In the genomic region with DNA sequence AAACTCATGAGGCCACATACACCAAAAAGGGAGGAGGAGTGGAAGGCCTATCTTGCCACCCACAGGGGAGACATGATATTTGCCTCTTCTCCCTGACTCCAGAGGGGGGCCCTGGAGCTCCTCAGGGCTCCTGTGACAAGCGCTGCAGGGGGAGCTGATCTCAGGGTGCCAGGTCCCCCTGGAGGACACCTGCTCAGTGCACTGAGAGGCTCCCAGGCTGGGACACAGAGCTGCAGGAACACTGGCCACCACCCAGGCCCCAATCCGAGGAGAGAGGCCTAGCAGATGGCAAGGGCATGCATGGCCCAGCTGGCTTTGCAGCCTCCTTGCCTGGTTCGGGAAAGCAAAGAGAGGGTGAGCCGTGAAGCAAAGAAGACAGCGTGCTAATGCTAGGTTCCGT, we compare ENCODE assay signal across 13 mouse cellular contexts. TPM values are rescaled to one million over a fixed set of nuclear protein-coding genes. Genes with fewer than 3 reads are reported as not detected.
A peak's percentile ranks its signal among the peaks of the same experiment; 100 is the strongest.
DNase-seq lines count a peak whose midpoint lies in the region; ATAC-seq and TF ChIP-seq lines count a peak whose summit lies in the region.
"Had no signal": no experiment of that assay in that cellular context is flagged by ENCODE, and none has a peak within 500 bp of the region (broad histone marks: within the 10 kb centered on the region; RNA-seq: fewer than 3 reads in every experiment).

No protein-coding gene starts in this region.

- 0 out of 2 replicates have a peak overlapping the region, but pooled peaks have one; percentile 20 for H3K27ac ChIP-seq in hindbrain, postnatal 0 days
- no peak overlapping the region for H3K27ac ChIP-seq in hindbrain, embryonic 14.5 days
- peak overlapping the region; percentile 43; the same call in 1 of the 2 replicates for H3K27ac ChIP-seq in liver, embryonic 13.5 days
- H3K27ac ChIP-seq in kidney, embryonic 16.5 days (ENCODE audit: low read length), result no peak overlapping the region

- ATAC-seq in hindbrain, postnatal 0 days, result no peak
- ATAC-seq in hindbrain, embryonic 14.5 days (ENCODE audit: low FRiP score), result no peak
- ATAC-seq in liver, embryonic 13.5 days (ENCODE audit: low read depth), result peak; percentile 42
- ATAC-seq in kidney, embryonic 16.5 days (ENCODE audit: low FRiP score, low TSS enrichment), result no peak
- no peak for ATAC-seq in CD4-positive, CD25-positive, alpha-beta regulatory T cell, adult 4 months

- no peak for TF ChIP-seq CTCF in hindbrain, postnatal 0 days (IDR thresholded peaks at IDR 0.05; ENCODE audit: low read depth)

- 41% methylated on average over 6 of the region's 6 CpGs for WGBS in hindbrain, postnatal 0 days
- WGBS in hindbrain, embryonic 14.5 days, result 66% methylated on average over 6 of the region's 6 CpGs
- 69% methylated on average over 6 of the region's 6 CpGs for WGBS in liver, embryonic 13.5 days (ENCODE audit: insufficient replicate concordance)
- 61% methylated on average over 6 of the region's 6 CpGs for WGBS in kidney, embryonic 16.5 days

- H3K9me3 ChIP-seq in hindbrain, postnatal 0 days (ENCODE audit: low read length), result no peaks in the 10 kb centered on the region
- H3K9me3 ChIP-seq in hindbrain, embryonic 14.5 days (ENCODE audit: control insufficient read depth, low read length), result no peaks in the 10 kb centered on the region
- H3K9me3 ChIP-seq in liver, embryonic 13.5 days (replicated peaks), result no peaks in the 10 kb centered on the region
- H3K9me3 ChIP-seq in kidney, embryonic 16.5 days (ENCODE audit: low read length), result no peaks in the 10 kb centered on the region
- H3K9me3 ChIP-seq: megakaryocyte, embryonic 14.5 days had no signal

- DNase-seq in hindbrain, postnatal 0 days (ENCODE audit: low spot score), result no peak
- no peak for DNase-seq in hindbrain, embryonic 14.5 days (ENCODE audit: low spot score)
- peak; percentile 87 to 91 for DNase-seq in cerebellum, adult 18-20 months
- peak; percentile 82 to 84 for DNase-seq in cerebellum, postnatal 14 days
- no peak for DNase-seq in liver, embryonic 13.5 days
- no peak for DNase-seq in kidney, adult 9 months
- DNase-seq: embryo, embryonic 11 days; kidney, postnatal 25 days; lung, adult 2 months had no signal

- peaks cover 10% of the 10 kb centered on the region; the same call in 1 of the 2 replicates for H3K4me1 ChIP-seq in hindbrain, postnatal 0 days (ENCODE audit: insufficient read depth, low read length)
- H3K4me1 ChIP-seq in hindbrain, embryonic 14.5 days (replicated peaks; ENCODE audit: control insufficient read depth, insufficient read depth, low read length), result no peaks in the 10 kb centered on the region
- peaks cover 93% of the 10 kb centered on the region for H3K4me1 ChIP-seq in liver, embryonic 13.5 days (replicated peaks)
- peaks cover 6% of the 10 kb centered on the region; the same call in 1 of the 2 replicates for H3K4me1 ChIP-seq in kidney, embryonic 16.5 days (ENCODE audit: insufficient read depth, low read length)

- H3K36me3 ChIP-seq in hindbrain, postnatal 0 days (ENCODE audit: insufficient read depth, low read length), result no peaks in the 10 kb centered on the region
- H3K36me3 ChIP-seq in hindbrain, embryonic 14.5 days (replicated peaks; ENCODE audit: control insufficient read depth, insufficient read depth), result no peaks in the 10 kb centered on the region
- peaks cover 73% of the 10 kb centered on the region for H3K36me3 ChIP-seq in liver, embryonic 13.5 days
- H3K36me3 ChIP-seq in kidney, embryonic 16.5 days (ENCODE audit: insufficient read depth, low read length), result no peaks in the 10 kb centered on the region

- no peaks in the 10 kb centered on the region for H3K27me3 ChIP-seq in hindbrain, postnatal 0 days (ENCODE audit: insufficient read depth, low read length)
- H3K27me3 ChIP-seq in hindbrain, embryonic 14.5 days (ENCODE audit: control insufficient read depth, insufficient read depth, low read length), result no peaks in the 10 kb centered on the region
- no peaks in the 10 kb centered on the region for H3K27me3 ChIP-seq in liver, embryonic 13.5 days
- H3K27me3 ChIP-seq in kidney, embryonic 16.5 days (ENCODE audit: insufficient read depth, low read length), result no peaks in the 10 kb centered on the region

- H3K4me2 ChIP-seq in hindbrain, postnatal 0 days (ENCODE audit: low read depth, low read length), result no peak overlapping the region
- H3K4me2 ChIP-seq in hindbrain, embryonic 14.5 days (replicated peaks), result no peak overlapping the region
- H3K4me2 ChIP-seq in liver, embryonic 13.5 days, result peak overlapping the region; percentile 15
- no peak overlapping the region for H3K4me2 ChIP-seq in kidney, embryonic 16.5 days (replicated peaks; ENCODE audit: low read depth, low read length)

- no peak overlapping the region for H3K4me3 ChIP-seq in hindbrain, postnatal 0 days (ENCODE audit: low read length)
- H3K4me3 ChIP-seq in hindbrain, embryonic 14.5 days (replicated peaks; ENCODE audit: low read length), result no peak overlapping the region
- H3K4me3 ChIP-seq in liver, embryonic 13.5 days (replicated peaks), result no peak overlapping the region
- H3K4me3 ChIP-seq in kidney, embryonic 16.5 days (ENCODE audit: low read length), result no peak overlapping the region
- H3K4me3 ChIP-seq: megakaryocyte, embryonic 14.5 days; myocyte had no signal

- no peak overlapping the region for H3K9ac ChIP-seq in hindbrain, postnatal 0 days (replicated peaks; ENCODE audit: low read length)
- H3K9ac ChIP-seq in hindbrain, embryonic 14.5 days, result no peak overlapping the region
- peak overlapping the region; percentile 56 for H3K9ac ChIP-seq in liver, embryonic 13.5 days
- no peak overlapping the region for H3K9ac ChIP-seq in kidney, embryonic 16.5 days (replicated peaks; ENCODE audit: low read length)

RNA-seq across cellular contexts. Expression of a gene that starts 25.9 kb away (rescaled TPM):
- 45.4 and 50.1 TPM in 2 replicates for total RNA-seq in hindbrain, postnatal 0 days (2014; rRNA removed)
- 5.5 and 5.8 TPM in 2 replicates for polyA plus RNA-seq in hindbrain, postnatal 0 days (2015; fragmentation: Nextera tagmentation; extraction: Ambion mirVana)
- polyA plus RNA-seq in hindbrain, embryonic 14.5 days (2014; fragmentation: Nextera tagmentation; extraction: Ambion mirVana), result 11.3 and 11.5 TPM in 2 replicates
- 39.7 and 53.3 TPM in 2 replicates for polyA plus RNA-seq in liver, embryonic 13.5 days (2015; fragmentation: Nextera tagmentation; extraction: Ambion mirVana)
- polyA plus RNA-seq in kidney, embryonic 16.5 days (2015; fragmentation: Nextera tagmentation; extraction: Ambion mirVana), result 1.00 and 1.2 TPM in 2 replicates
- polyA plus RNA-seq in CD4-positive, CD25-positive, alpha-beta regulatory T cell, adult 4 months (2017; shearing (Covaris generic)), result under 1 TPM; 0.23 to 0.44 TPM

Comparison
In these comparisons a context has a peak if more than half of its experiments do, and no peak if none do; other contexts are left out.
1. H3K27ac ChIP-seq: peak in hindbrain, postnatal 0 days (single experiment) and liver, embryonic 13.5 days (single experiment); none in hindbrain, embryonic 14.5 days (single experiment) and kidney, embryonic 16.5 days (single experiment).
2. DNase-seq: peak in cerebellum, adult 18-20 months (2 of 2) and cerebellum, postnatal 14 days (2 of 2); none in hindbrain, postnatal 0 days (single experiment), hindbrain, embryonic 14.5 days (single experiment), liver, embryonic 13.5 days (single experiment) and kidney, adult 9 months (single experiment).